Mouse (Mus musculus): ENCODE measurements at regions not wholly inside any gene's neighbourhood (a gene's known extent, or its start where the extent isn't known, plus 50 kb on each side); places are given as distances from the start of the nearest gene placed in this dataset.

DNA sequence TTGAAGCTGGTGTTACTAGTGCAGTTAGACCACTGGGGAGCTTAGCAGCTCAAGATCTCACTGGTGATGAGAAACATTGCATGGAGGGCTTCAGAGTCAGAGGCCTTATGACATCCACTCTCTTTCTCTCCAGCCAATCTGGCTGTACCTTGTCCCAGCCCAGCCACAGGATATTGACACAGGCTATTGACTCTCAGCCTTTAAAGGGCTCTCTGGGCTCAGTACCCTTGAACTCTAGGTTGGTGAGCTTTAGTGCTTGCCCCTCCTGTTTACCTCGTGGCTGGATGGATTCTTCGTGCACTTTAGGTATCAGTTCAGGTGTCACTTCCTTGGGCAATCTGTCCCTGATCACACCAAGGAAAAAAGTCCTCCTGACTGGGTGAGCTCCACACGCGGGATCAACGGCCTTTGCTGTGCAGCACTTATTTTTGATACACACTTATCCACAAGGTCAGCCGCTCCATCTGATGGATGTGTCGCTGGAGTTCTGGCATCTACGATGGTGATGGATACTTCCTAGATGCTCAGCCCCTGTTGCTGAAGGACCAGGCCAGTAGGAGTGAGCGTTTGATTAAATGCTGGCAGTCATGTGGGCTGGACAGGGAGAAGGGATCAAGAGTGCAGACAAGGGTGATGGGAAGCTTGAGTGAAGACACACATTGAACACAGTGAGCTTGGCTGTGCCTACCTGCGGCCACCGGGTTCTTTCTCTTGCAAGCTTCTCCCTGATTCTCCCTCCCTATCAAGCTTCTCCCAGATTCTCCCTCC, 177.7 kb downstream of the Snx10 start:
- no peak for TF ChIP-seq POLR2A (IDR thresholded peaks at IDR 0.05; ENCODE audit: insufficient read length, low read depth)
- no peak for TF ChIP-seq REST (IDR thresholded peaks at IDR 0.05; ENCODE audit: insufficient read depth, insufficient read length)

Data from myocyte (in vitro differentiated cells).